Mouse (Mus musculus) erythroblast, embryonic 14.5 days (primary cell): ENCODE data around the gene Hist2h2bb. TPM values are rescaled to one million over a fixed set of nuclear protein-coding genes. Genes with fewer than 3 reads are reported as not detected.

ENCODE experiments used
- H3K27me3 ChIP-seq: 2 replicates; pipeline ENCODE4 v1.6.1; 2012; ENCODE audit warnings: inconsistent platforms; ENCODE audit not compliant: control insufficient read depth
- H3K36me3 ChIP-seq: 2 replicates; pipeline ENCODE4 v1.6.1; 2012; ENCODE audit warnings: mild to moderate bottlenecking, inconsistent platforms; ENCODE audit not compliant: control insufficient read depth
- H3K4me1 ChIP-seq: 2 replicates; pipeline ENCODE4 v1.6.1; 2012; ENCODE audit warnings: inconsistent platforms; ENCODE audit not compliant: control insufficient read depth
- H3K4me3 ChIP-seq: replicated peaks from 2 replicates; pipeline ENCODE3; 2012; ENCODE audit warnings: moderate library complexity, mild to moderate bottlenecking, inconsistent platforms
- H3K9me3 ChIP-seq: 2 replicates; pipeline ENCODE4 v1.6.1; 2012; ENCODE audit warnings: low read length, inconsistent platforms, mixed read lengths; ENCODE audit not compliant: control insufficient read depth
- GATA1 ChIP-seq: IDR thresholded peaks from 2 replicates; pipeline ENCODE4 v1.6.1; 2012; ENCODE audit warnings: low read length, inconsistent platforms, mixed read lengths
- TAL1 ChIP-seq: IDR thresholded peaks from 3 replicates; pipeline ENCODE4 v1.6.1; 2012; ENCODE audit warnings: low read length, inconsistent platforms, mixed read lengths
- polyA plus RNA-seq: library from polyadenylated mRNA; stranded (reverse); fragments of >175 nt; gene quantifications from 2 replicates; pipeline ENCODE4 v1.2.3, GENCODE M21; 2012

Gene Hist2h2bb
- polyA plus RNA-seq, 1 experiment, result 1.4 TPM

- Histone ChIP-seq H3K4me1 (peaks cover 4% of the 10 kb centered on the region), H3K4me3 (no peak overlapping the region), H3K27me3 (peaks cover 21% of the 10 kb centered on the region), H3K36me3 (no peaks in the 10 kb centered on the region), H3K9me3 (no peaks in the 10 kb centered on the region)
- TF ChIP-seq TAL1, result no peak
- no peak for TF ChIP-seq GATA1
Observed at GRCm38 (mm10) chr3:96299562-96299961, 30.0 kb downstream of the Hist2h2bb start.

GRCm38 (mm10) chr3:96300706-96301529 is 31.4 kb downstream of the Hist2h2bb start:
- Histone ChIP-seq H3K27me3 (peaks cover 25% of the 10 kb centered on the region), H3K4me3 (peak overlapping the region; percentile 23), H3K36me3 (no peaks in the 10 kb centered on the region), H3K9me3 (no peaks in the 10 kb centered on the region), H3K4me1 (peaks cover 7% of the 10 kb centered on the region)
- TF ChIP-seq GATA1, result no peak
- no peak for TF ChIP-seq TAL1

- Histone ChIP-seq H3K4me3 (no peak overlapping the region), H3K36me3 (no peaks in the 10 kb centered on the region), H3K9me3 (no peaks in the 10 kb centered on the region), H3K27me3 (peaks cover 33% of the 10 kb centered on the region), H3K4me1 (peaks cover 7% of the 10 kb centered on the region)
- no peak for TF ChIP-seq TAL1
- TF ChIP-seq GATA1, result no peak
Observed at GRCm38 (mm10) chr3:96302076-96302475, 32.5 kb downstream of the Hist2h2bb start.

- Histone ChIP-seq H3K9me3 (no peaks in the 10 kb centered on the region), H3K36me3 (no peaks in the 10 kb centered on the region), H3K27me3 (peaks cover 18% of the 10 kb centered on the region), H3K4me3 (no peak overlapping the region), H3K4me1 (peaks cover 7% of the 10 kb centered on the region)
- no peak for TF ChIP-seq TAL1
Observed at GRCm38 (mm10) chr3:96306506-96306905, 37.0 kb downstream of the Hist2h2bb start.

- Histone ChIP-seq H3K27me3 (peaks cover 13% of the 10 kb centered on the region), H3K4me3 (no peak overlapping the region), H3K36me3 (no peaks in the 10 kb centered on the region; the same call in 1 of the 2 replicates), H3K9me3 (peaks cover 2% of the 10 kb centered on the region; the same call in 1 of the 2 replicates), H3K4me1 (peaks cover 4% of the 10 kb centered on the region)
- TF ChIP-seq GATA1 (no peak), TAL1 (no peak)
Observed at GRCm38 (mm10) chr3:96309441-96309840, 39.9 kb downstream of the Hist2h2bb start.

- Histone ChIP-seq H3K4me1 (no peaks in the 10 kb centered on the region), H3K36me3 (no peaks in the 10 kb centered on the region; the same call in 1 of the 2 replicates), H3K27me3 (no peaks in the 10 kb centered on the region), H3K4me3 (no peak overlapping the region), H3K9me3 (peaks cover 2% of the 10 kb centered on the region; the same call in 1 of the 2 replicates)
- no peak for TF ChIP-seq TAL1
- TF ChIP-seq GATA1, result no peak
Observed at GRCm38 (mm10) chr3:96312341-96313098, 43.0 kb downstream of the Hist2h2bb start.

Other genes starting within 250 kb of the Hist2h2bb start
- 1.3 and 1.7 TPM in 2 replicates for gene Vps45, start 211.3 kb upstream of the Hist2h2bb start, polyA plus RNA-seq
- 0.93 and 1.3 TPM in 2 replicates for gene Otud7b, start 165.2 kb upstream of the Hist2h2bb start, polyA plus RNA-seq
- gene Mtmr11, start 107.7 kb upstream of the Hist2h2bb start, polyA plus RNA-seq, result not detected in 2 replicates
- gene Sf3b4, start 97.4 kb upstream of the Hist2h2bb start, polyA plus RNA-seq, result 60.6 and 62.7 TPM in 2 replicates
- gene Sv2a, start 88.6 kb upstream of the Hist2h2bb start, polyA plus RNA-seq, result not detected in 2 replicates
- gene Bola1, start 50.0 kb upstream of the Hist2h2bb start, polyA plus RNA-seq, result 8.3 and 12.9 TPM in 2 replicates
- gene Hist2h2ab, start 49.9 kb upstream of the Hist2h2bb start, polyA plus RNA-seq, result 0.39 TPM in 1 of 2 replicates, not detected in the other
- 3.8 and 8.5 TPM in 2 replicates for gene Hist2h2ac, start 48.9 kb upstream of the Hist2h2bb start, polyA plus RNA-seq
- gene Hist2h2be, start 48.6 kb upstream of the Hist2h2bb start, polyA plus RNA-seq, result 0.13 and 0.14 TPM in 2 replicates
- 9.1 and 33.9 TPM in 2 replicates for gene Hist2h3c2, start 30.6 kb upstream of the Hist2h2bb start, polyA plus RNA-seq
- gene Hist2h2aa2, start 29.5 kb upstream of the Hist2h2bb start, polyA plus RNA-seq, result 34.2 and 64.0 TPM in 2 replicates
- 7.4 and 13.0 TPM in 2 replicates for gene Hist2h2aa1, start 24.3 kb upstream of the Hist2h2bb start, polyA plus RNA-seq
- not detected in 2 replicates for gene Hist2h3c1, start 23.1 kb upstream of the Hist2h2bb start, polyA plus RNA-seq
- 3.1 and 7.2 TPM in 2 replicates for gene Hist2h4, start 6.4 kb upstream of the Hist2h2bb start, polyA plus RNA-seq
- gene Hist2h3b, start 1.1 kb upstream of the Hist2h2bb start, polyA plus RNA-seq, result 24.1 and 60.1 TPM in 2 replicates
- not detected in 2 replicates for gene Fcgr1, start 24.2 kb downstream of the Hist2h2bb start, polyA plus RNA-seq
- gene BC107364, start 182.6 kb downstream of the Hist2h2bb start, polyA plus RNA-seq, result not detected in 2 replicates